Mouse (Mus musculus) embryo, embryonic 11 days (tissue): Measurements from ENCODE around the gene Esyt1.

Source experiments
- DNase-seq: peaks from one replicate; pipeline ENCODE4 v3.0.0-alpha.2; 2015

Esyt1 gene

DNA sequence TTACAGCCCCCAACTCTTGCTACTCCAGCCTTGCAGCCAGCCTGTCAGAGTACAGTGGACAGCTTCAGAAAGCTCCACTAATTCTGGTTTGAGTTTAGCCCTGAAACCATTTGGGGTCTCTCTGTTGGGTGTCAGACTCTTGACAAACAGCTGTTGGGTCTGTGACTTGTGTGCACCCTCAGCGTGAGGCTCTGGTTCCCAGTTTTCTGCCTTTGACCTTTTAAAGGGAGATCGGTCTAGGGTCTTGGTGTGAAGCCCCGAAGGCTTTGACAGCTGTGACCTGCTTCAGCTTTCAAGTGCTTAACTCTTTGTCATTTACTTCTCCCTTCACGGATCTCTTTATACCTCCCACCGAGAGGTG lies 65.4 kb downstream of the Esyt1 start:
- peak; percentile 28 for DNase-seq
